Mouse (Mus musculus) MN1 (cell line): ENCODE results near the gene Syt15.
A peak's percentile ranks its signal among the peaks of the same experiment; 100 is the strongest.
"Not testable (repeated sequence)": the region's sequence is repeated elsewhere in the genome, so short reads cannot be mapped to it uniquely, and the experiment has no call there.

Experiments
- DNase-seq: peaks from one replicate; pipeline ENCODE4 v3.0.0-alpha.2; 2016; ENCODE audit warnings: low spot score

Syt15 gene

GRCm38 (mm10) chr14:34228830-34229506 is 9.6 kb downstream of the Syt15 start:
- DNase-seq = no peak

GRCm38 (mm10) chr14:34232340-34232739 is 12.9 kb downstream of the Syt15 start:
- no peak for DNase-seq

GRCm38 (mm10) chr14:34232866-34233680 is 13.7 kb downstream of the Syt15 start:
- DNase-seq = no peak

- no peak for DNase-seq
These were observed 14.5 kb downstream of the Syt15 start for GRCm38 (mm10) chr14:34233846-34234245.

GRCm38 (mm10) chr14:34234630-34235380 is 15.4 kb downstream of the Syt15 start:
- DNase-seq = peak; percentile 80

GRCm38 (mm10) chr14:34240263-34240662 is 20.9 kb downstream of the Syt15 start:
- DNase-seq = no peak

- no peak for DNase-seq
These were observed 21.3 kb downstream of the Syt15 start for GRCm38 (mm10) chr14:34240676-34241075.

- no peak for DNase-seq
These were observed 33.2 kb downstream of the Syt15 start for GRCm38 (mm10) chr14:34252470-34253145.

- DNase-seq = no peak
These were observed 33.9 kb downstream of the Syt15 start for GRCm38 (mm10) chr14:34253261-34253660.

GRCm38 (mm10) chr14:34258525-34258924 is 39.1 kb downstream of the Syt15 start:
- DNase-seq = not testable (repeated sequence)

GRCm38 (mm10) chr14:34268046-34268445 is 48.7 kb downstream of the Syt15 start:
- no peak for DNase-seq

GRCm38 (mm10) chr14:34273280-34273679 is 53.9 kb downstream of the Syt15 start:
- peak; percentile 56 for DNase-seq

- no peak for DNase-seq
These were observed 54.7 kb downstream of the Syt15 start for GRCm38 (mm10) chr14:34274141-34274540.

GRCm38 (mm10) chr14:34275225-34275624 is 55.8 kb downstream of the Syt15 start:
- no peak for DNase-seq

GRCm38 (mm10) chr14:34279726-34280125 is 60.3 kb downstream of the Syt15 start:
- DNase-seq = no peak
